Mouse (Mus musculus) G1E (cell line): ENCODE measurements around the gene Slc51a.

Experiments used
- CTCF ChIP-seq: IDR thresholded peaks from 2 replicates; pipeline ENCODE4 v1.5.1; 2012; ENCODE audit warnings: low read depth, low read length, inconsistent platforms, mixed read lengths
- POLR2AphosphoS5 ChIP-seq: IDR thresholded peaks from 2 replicates; pipeline ENCODE4 v1.6.1; 2012; ENCODE audit warnings: low read depth, low read length, inconsistent platforms; ENCODE audit not compliant: insufficient replicate concordance

GRCm38 (mm10) chr16:32433138-32433537 is 54.5 kb downstream of the Slc51a start:
- TF ChIP-seq CTCF = no peak
- TF ChIP-seq POLR2AphosphoS5 = no peak
